Mouse (Mus musculus): ENCODE measurements at regions not wholly inside any gene's neighbourhood (a gene's known extent, or its start where the extent isn't known, plus 50 kb on each side); places are given as distances from the start of the nearest gene placed in this dataset.

GRCm38 (mm10) chr4:10607855-10608576 lies 266.3 kb upstream of the 2610301B20Rik start:
- DNase-seq (ENCODE audit: low read depth, low spot score) = no peak
- TF ChIP-seq MAFK (IDR thresholded peaks at IDR 0.05; ENCODE audit: insufficient read depth, low read depth, low read length) = no peak
- TF ChIP-seq HCFC1 (IDR thresholded peaks at IDR 0.05; ENCODE audit: borderline replicate concordance, insufficient read depth, low read length) = no peak
- TF ChIP-seq ZNF384 (IDR thresholded peaks at IDR 0.05; ENCODE audit: low read depth, low read length) = no peak
- H3K36me3 ChIP-seq (ENCODE audit: control insufficient read depth, insufficient read depth, low read length, poor library complexity, severe bottlenecking) = no peaks in the 10 kb centered on the region
- in situ Hi-C loops (cut with MboI; ENCODE audit: low sequenced_read_pairs in 2 of 2, unreplicated experiment in 2 of 2) = no loop called here
- no peaks in the 10 kb centered on the region for H3K4me1 ChIP-seq (ENCODE audit: control insufficient read depth in 2 of 2, insufficient read depth in 2 of 2, low read length in 2 of 2, poor library complexity in 1 of 2)
- no peak overlapping the region for H3K27ac ChIP-seq (ENCODE audit: insufficient read depth, low read depth, low read length, poor library complexity, severe bottlenecking)
- H3K9me3 ChIP-seq (ENCODE audit: control insufficient read depth, insufficient read depth, low read depth, low read length) = no peaks in the 10 kb centered on the region
- no peak overlapping the region for H3K9ac ChIP-seq (ENCODE audit: insufficient read depth, low read depth, low read length, poor library complexity, severe bottlenecking)
- H3K4me3 ChIP-seq (ENCODE audit: insufficient read depth in 1 of 2, low read depth in 1 of 2, low read length in 2 of 2, poor library complexity in 1 of 2, severe bottlenecking in 1 of 2) = no peak overlapping the region

- no peak for DNase-seq (ENCODE audit: low read depth, low spot score)
- Histone ChIP-seq H3K9me3 (ENCODE audit: control insufficient read depth, insufficient read depth, low read depth, low read length) (no peaks in the 10 kb centered on the region), H3K36me3 (ENCODE audit: control insufficient read depth, insufficient read depth, low read length, poor library complexity, severe bottlenecking) (no peaks in the 10 kb centered on the region), H3K4me1 (ENCODE audit: control insufficient read depth in 2 of 2, insufficient read depth in 2 of 2, low read length in 2 of 2, poor library complexity in 1 of 2) (peaks cover 0 to 7% of the 10 kb centered on the region in 2 experiments; a peak in 1 of 4 replicates), H3K9ac (ENCODE audit: insufficient read depth, low read depth, low read length, poor library complexity, severe bottlenecking) (no peak overlapping the region), H3K4me3 (ENCODE audit: insufficient read depth in 1 of 2, low read depth in 1 of 2, low read length in 2 of 2, poor library complexity in 1 of 2, severe bottlenecking in 1 of 2) (no peak overlapping the region), H3K27ac (ENCODE audit: insufficient read depth, low read depth, low read length, poor library complexity, severe bottlenecking) (no peak overlapping the region)
- in situ Hi-C loops (cut with MboI; ENCODE audit: low sequenced_read_pairs in 2 of 2, unreplicated experiment in 2 of 2) = no loop called here
- TF ChIP-seq ZC3H11A (IDR thresholded peaks at IDR 0.05; ENCODE audit: borderline replicate concordance, low read depth, low read length) (no peak), ZNF384 (IDR thresholded peaks at IDR 0.05; ENCODE audit: low read depth, low read length) (no peak), MAFK (IDR thresholded peaks at IDR 0.05; ENCODE audit: insufficient read depth, low read depth, low read length) (no peak), HCFC1 (IDR thresholded peaks at IDR 0.05; ENCODE audit: borderline replicate concordance, insufficient read depth, low read length) (no peak), CHD2 (IDR thresholded peaks at IDR 0.05; ENCODE audit: low read depth, low read length) (no peak)
Observed at GRCm38 (mm10) chr4:10610784-10611183, 263.5 kb upstream of the 2610301B20Rik start.

Measured in ES-E14 (cell line).